Mouse (Mus musculus) spleen, postnatal 10 days (tissue): ENCODE results near the gene Olfr711.
"Not testable (repeated sequence)": the region's sequence is repeated elsewhere in the genome, so short reads cannot be mapped to it uniquely, and the experiment has no call there.

Experiments used
- DNase-seq, 2 experiments: peaks; one replicate each; pipeline ENCODE4 v3.0.0; 2021 to 2022; ENCODE audit warnings: low spot score in 2 of 2

Olfr711 gene

GRCm38 (mm10) chr7:106975353-106975752 lies at the start of gene Olfr711:
Olfr711 (minus strand) TSS chr7:106975453.
- DNase-seq: no peak

DNA sequence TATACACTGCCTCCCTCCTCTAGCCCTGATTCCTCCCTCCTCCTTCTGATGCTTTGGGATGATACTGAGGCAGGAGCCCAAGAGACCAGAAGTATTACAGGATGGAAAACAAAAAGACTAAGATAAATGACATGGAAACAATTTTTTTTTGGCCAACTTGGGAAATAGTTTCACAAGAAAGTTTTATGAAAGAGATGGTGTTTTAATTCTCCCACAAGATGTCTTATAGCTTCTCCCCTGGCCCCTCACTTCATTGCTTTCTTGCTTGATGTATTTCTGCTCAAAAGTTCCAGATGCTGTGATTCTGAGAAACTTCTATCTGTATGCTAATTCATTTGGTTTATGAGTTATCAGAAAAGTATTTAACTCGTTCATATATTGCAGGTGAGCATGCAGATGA lies 30.7 kb upstream of the Olfr711 start, which contains the start of gene Olfr2:
Gene Olfr2, minus strand, starts transcription at position 101 of the 400 bp plus-strand sequence.
- no peak for DNase-seq

DNA sequence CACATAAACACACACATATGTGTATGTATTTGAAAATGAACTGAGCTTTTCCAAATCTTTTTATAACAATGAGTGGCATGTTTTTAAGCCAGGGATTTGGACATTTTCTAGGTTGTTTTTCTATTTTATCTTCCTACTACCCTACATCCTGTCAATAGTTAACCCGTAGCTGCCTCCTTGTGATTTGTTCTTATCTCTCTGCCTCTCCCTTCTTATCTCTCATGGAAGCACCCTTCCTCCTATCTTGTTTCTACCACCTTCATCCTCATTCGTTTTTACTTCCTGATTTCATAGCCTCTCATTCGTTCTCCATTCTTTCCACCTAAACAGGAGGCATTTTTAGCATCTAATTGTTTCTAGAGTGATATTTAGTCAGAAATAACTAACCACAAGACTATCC lies 28.9 kb upstream of the Olfr711 start:
- DNase-seq: no peak

- DNase-seq: no peak
Observed at GRCm38 (mm10) chr7:107000798-107001197, 25.5 kb upstream of the Olfr711 start.

DNA sequence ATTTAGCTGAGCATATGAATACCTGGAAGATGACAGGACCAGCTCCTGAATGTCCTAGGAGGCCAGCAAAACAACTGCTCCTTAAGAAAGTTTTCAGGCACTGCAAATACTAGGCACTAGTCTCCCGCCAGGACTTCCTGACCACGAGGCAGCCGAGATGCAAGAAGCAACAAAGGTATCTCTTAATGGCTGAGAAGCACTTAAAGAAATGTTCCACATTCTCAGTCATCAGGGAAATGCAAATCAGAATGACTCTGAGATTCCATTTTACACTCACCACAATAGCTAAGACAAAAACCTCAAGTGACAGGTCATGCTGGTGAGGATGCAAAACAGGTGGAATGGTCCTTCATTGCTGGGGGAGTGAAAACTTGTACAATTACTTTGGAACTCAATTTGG lies 10.0 kb upstream of the Olfr711 start:
- no peak for DNase-seq

DNA sequence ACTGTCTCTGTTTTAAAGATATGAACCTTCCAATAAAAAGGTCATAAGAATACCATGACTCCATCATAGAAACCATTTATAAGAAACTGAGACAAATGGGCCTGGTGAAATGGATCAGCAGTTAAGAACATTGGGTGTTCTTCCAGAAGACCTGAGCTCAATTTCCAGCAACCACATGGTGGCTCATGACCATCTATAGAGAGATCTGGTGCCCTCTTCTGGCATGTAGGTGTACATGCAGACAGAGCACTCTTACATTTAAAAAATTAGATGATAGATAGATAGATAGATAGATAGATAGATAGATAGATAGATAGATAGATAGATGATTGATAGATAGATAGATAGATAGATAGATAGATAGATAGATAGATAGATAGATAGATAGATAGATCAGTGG lies 7.8 kb downstream of the Olfr711 start:
- DNase-seq: not testable (repeated sequence)

DNA sequence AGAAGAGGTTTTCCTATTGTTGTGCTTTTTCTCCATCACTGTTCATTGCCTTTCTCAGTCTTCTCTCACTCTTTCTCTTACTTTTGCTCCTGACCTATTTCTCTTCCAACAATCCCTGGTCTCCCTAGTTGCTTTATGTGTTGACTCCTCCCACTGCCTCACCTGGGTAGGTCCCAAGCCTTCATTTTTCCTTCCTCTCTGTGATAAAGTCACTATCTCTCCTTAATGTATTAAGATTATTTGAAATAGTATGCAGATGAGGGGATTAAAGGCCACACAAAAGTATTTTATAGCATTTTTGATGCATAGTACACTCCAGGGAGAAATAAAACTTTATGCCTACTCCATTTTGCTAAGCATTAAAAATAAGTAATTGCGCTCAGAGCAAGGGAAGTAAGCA lies 11.4 kb downstream of the Olfr711 start, which contains the start of gene Olfr6:
Gene Olfr6, minus strand, starts transcription at position 101 of the 400 bp plus-strand sequence.
- no peak for DNase-seq

- no peak for DNase-seq
Observed at GRCm38 (mm10) chr7:106948212-106948611, 27.0 kb downstream of the Olfr711 start, which contains the start of gene Olfr710. Olfr710 (minus strand) TSS chr7:106948312.

GRCm38 (mm10) chr7:106932119-106932518 lies 43.1 kb downstream of the Olfr711 start, which contains the start of gene Olfr709-ps1:
Olfr709-ps1 (minus strand) TSS chr7:106932219.
- DNase-seq: no peak

DNA sequence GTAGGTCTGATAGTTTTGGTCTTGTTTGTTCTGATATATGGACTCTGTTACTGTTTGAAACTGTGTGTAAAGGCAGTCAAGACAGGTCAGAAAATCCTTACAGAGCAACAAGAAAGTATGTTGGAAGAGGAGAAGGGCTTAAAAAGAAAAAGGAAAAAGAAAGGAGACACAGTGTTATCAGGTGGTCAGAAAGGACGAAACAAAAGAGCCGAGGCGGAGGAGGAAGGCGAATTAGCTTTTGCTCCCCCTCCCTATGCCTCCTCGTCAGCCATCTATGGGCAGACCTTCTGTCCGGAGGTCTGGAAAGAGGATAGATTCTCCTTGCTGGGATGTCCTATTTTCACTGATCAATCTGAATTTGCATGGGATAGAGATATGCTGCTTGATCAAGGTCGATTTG lies 54.3 kb downstream of the Olfr711 start:
- peak in 1 of 2 experiments; percentile 24 for DNase-seq
